Mouse (Mus musculus): ENCODE measurements around the gene Olfr1347. TPM values are rescaled to one million over a fixed set of nuclear protein-coding genes. Genes with fewer than 3 reads are reported as not detected.

Olfr1347 gene
- total and polyA plus RNA-seq, 2 experiments from 2014 or later: not detected

- no peak for ATAC-seq
- DNase-seq (ENCODE audit: low spot score): no peak
- Histone ChIP-seq H3K4me3 (ENCODE audit: low read length) (no peak within 1 kb of the TSS), H3K4me1 (ENCODE audit: insufficient read depth, low read length) (no peaks in the 10 kb centered on the region), H3K4me2 (ENCODE audit: low read depth, low read length) (no peak within 1 kb of the TSS), H3K27me3 (ENCODE audit: insufficient read depth, low read length) (no peaks in the 10 kb centered on the region), H3K9ac (replicated peaks; ENCODE audit: low read length) (no peak within 1 kb of the TSS), H3K36me3 (ENCODE audit: insufficient read depth, low read length) (no peaks in the 10 kb centered on the region), H3K27ac (no peak within 1 kb of the TSS), H3K9me3 (ENCODE audit: low read length) (no peaks in the 10 kb centered on the region)
- TF ChIP-seq CTCF (IDR thresholded peaks at IDR 0.05; ENCODE audit: low read depth): no peak
These were observed 32.6 kb downstream of the Olfr1347 start, which contains the start of gene Olfr1346 for GRCm38 (mm10) chr7:6466951-6467350. Olfr1346 (plus strand) TSS chr7:6467101.

- no peaks in the 10 kb centered on the region for H3K4me1 ChIP-seq (ENCODE audit: insufficient read depth, low read length)
- WGBS: 40% methylated on average over 3 of the region's 3 CpGs
- no peak overlapping the region for H3K9ac ChIP-seq (replicated peaks; ENCODE audit: low read length)
- no peaks in the 10 kb centered on the region for H3K9me3 ChIP-seq (ENCODE audit: low read length)
- DNase-seq (ENCODE audit: low spot score) (no peak), ATAC-seq (no peak)
- H3K27me3 ChIP-seq (ENCODE audit: insufficient read depth, low read length): no peaks in the 10 kb centered on the region
- TF ChIP-seq CTCF (IDR thresholded peaks at IDR 0.05; ENCODE audit: low read depth): no peak
- H3K4me3 ChIP-seq (ENCODE audit: low read length): no peak overlapping the region
- H3K27ac ChIP-seq: no peak overlapping the region
- no peak overlapping the region for H3K4me2 ChIP-seq (ENCODE audit: low read depth, low read length)
- H3K36me3 ChIP-seq (ENCODE audit: insufficient read depth, low read length): no peaks in the 10 kb centered on the region
These were observed 43.2 kb downstream of the Olfr1347 start for GRCm38 (mm10) chr7:6456399-6456798.

- H3K4me1 ChIP-seq (ENCODE audit: insufficient read depth, low read length): no peaks in the 10 kb centered on the region
- no peak for TF ChIP-seq CTCF (IDR thresholded peaks at IDR 0.05; ENCODE audit: low read depth)
- no peak within 1 kb of the TSS for H3K27ac ChIP-seq
- H3K9me3 ChIP-seq (ENCODE audit: low read length): no peaks in the 10 kb centered on the region
- no peaks in the 10 kb centered on the region for H3K36me3 ChIP-seq (ENCODE audit: insufficient read depth, low read length)
- DNase-seq (ENCODE audit: low spot score) (no peak), ATAC-seq (no peak)
- no peak within 1 kb of the TSS for H3K4me2 ChIP-seq (ENCODE audit: low read depth, low read length)
- no peak within 1 kb of the TSS for H3K4me3 ChIP-seq (ENCODE audit: low read length)
- no peak within 1 kb of the TSS for H3K9ac ChIP-seq (replicated peaks; ENCODE audit: low read length)
- no peaks in the 10 kb centered on the region for H3K27me3 ChIP-seq (ENCODE audit: insufficient read depth, low read length)
These were observed 43.7 kb downstream of the Olfr1347 start, which contains the start of gene Olfr1336 for GRCm38 (mm10) chr7:6455868-6456267. Olfr1336 (plus strand) TSS chr7:6456168.

GRCm38 (mm10) chr7:6447771-6448170 is 51.8 kb downstream of the Olfr1347 start:
- no peak for ATAC-seq
- Histone ChIP-seq H3K4me2 (ENCODE audit: low read depth, low read length) (no peak overlapping the region), H3K9ac (replicated peaks; ENCODE audit: low read length) (no peak overlapping the region), H3K9me3 (ENCODE audit: low read length) (no peaks in the 10 kb centered on the region), H3K36me3 (ENCODE audit: insufficient read depth, low read length) (no peaks in the 10 kb centered on the region), H3K27ac (no peak overlapping the region), H3K4me3 (ENCODE audit: low read length) (no peak overlapping the region), H3K27me3 (ENCODE audit: insufficient read depth, low read length) (no peaks in the 10 kb centered on the region), H3K4me1 (ENCODE audit: insufficient read depth, low read length) (no peaks in the 10 kb centered on the region)
- 82% methylated on average over 5 of the region's 5 CpGs for WGBS
- TF ChIP-seq CTCF (IDR thresholded peaks at IDR 0.05; ENCODE audit: low read depth): no peak
- DNase-seq (ENCODE audit: low spot score): no peak

- 33% methylated on average over 2 of the region's 2 CpGs for WGBS
These were observed 58.4 kb downstream of the Olfr1347 start for GRCm38 (mm10) chr7:6441173-6441572.

GRCm38 (mm10) chr7:6438388-6438787 is 61.2 kb downstream of the Olfr1347 start, which contains the start of gene Olfr1344:
Olfr1344 (plus strand) TSS chr7:6438688.
- ATAC-seq (no peak), DNase-seq (ENCODE audit: low spot score) (no peak)
- H3K4me3 ChIP-seq (ENCODE audit: low read length): no peak within 1 kb of the TSS
- H3K9ac ChIP-seq (replicated peaks; ENCODE audit: low read length): no peak within 1 kb of the TSS
- H3K4me2 ChIP-seq (ENCODE audit: low read depth, low read length): no peak within 1 kb of the TSS
- H3K9me3 ChIP-seq (ENCODE audit: low read length): no peaks in the 10 kb centered on the region
- no peak for TF ChIP-seq CTCF (IDR thresholded peaks at IDR 0.05; ENCODE audit: low read depth)
- H3K36me3 ChIP-seq (ENCODE audit: insufficient read depth, low read length): no peaks in the 10 kb centered on the region
- WGBS: 79% methylated on average over 3 of the region's 3 CpGs
- H3K27ac ChIP-seq: no peak within 1 kb of the TSS
- H3K27me3 ChIP-seq (ENCODE audit: insufficient read depth, low read length): no peaks in the 10 kb centered on the region
- no peaks in the 10 kb centered on the region for H3K4me1 ChIP-seq (ENCODE audit: insufficient read depth, low read length)

More at GRCm38 (mm10) chr7:6441173-6441572, 58.4 kb downstream of the Olfr1347 start:
- H3K9ac ChIP-seq (replicated peaks; ENCODE audit: low read length): no peak overlapping the region
- H3K27me3 ChIP-seq (ENCODE audit: insufficient read depth, low read length): no peaks in the 10 kb centered on the region
- no peak overlapping the region for H3K27ac ChIP-seq
- no peaks in the 10 kb centered on the region for H3K4me1 ChIP-seq (ENCODE audit: insufficient read depth, low read length)
- H3K9me3 ChIP-seq (ENCODE audit: low read length): no peaks in the 10 kb centered on the region
- H3K4me2 ChIP-seq (ENCODE audit: low read depth, low read length): no peak overlapping the region
- no peak overlapping the region for H3K4me3 ChIP-seq (ENCODE audit: low read length)
- no peaks in the 10 kb centered on the region for H3K36me3 ChIP-seq (ENCODE audit: insufficient read depth, low read length)
- no peak for TF ChIP-seq CTCF (IDR thresholded peaks at IDR 0.05; ENCODE audit: low read depth)
- ATAC-seq (no peak), DNase-seq (ENCODE audit: low spot score) (no peak)

Other genes starting within 250 kb of the Olfr1347 start
- not detected in 2 replicates for gene Epp13, start 247.0 kb downstream of the Olfr1347 start, total RNA-seq (2014; rRNA removed)
- gene Epp13, start 247.0 kb downstream of the Olfr1347 start, polyA plus RNA-seq (2015; fragmentation: Nextera tagmentation; extraction: Ambion mirVana): 0.59 and 0.62 TPM in 2 replicates
- 3.2 and 4.2 TPM in 2 replicates for gene Zfp667, start 213.2 kb downstream of the Olfr1347 start, total RNA-seq (2014; rRNA removed)
- 12.0 and 15.3 TPM in 2 replicates for gene Zfp667, start 213.2 kb downstream of the Olfr1347 start, polyA plus RNA-seq (2015; fragmentation: Nextera tagmentation; extraction: Ambion mirVana)
- gene Zfp583, start 168.5 kb downstream of the Olfr1347 start, total RNA-seq (2014; rRNA removed): 5.8 and 9.5 TPM in 2 replicates
- 15.0 and 17.6 TPM in 2 replicates for gene Zfp583, start 168.5 kb downstream of the Olfr1347 start, polyA plus RNA-seq (2015; fragmentation: Nextera tagmentation; extraction: Ambion mirVana)
- gene Gm3854, start 156.0 kb downstream of the Olfr1347 start, total RNA-seq (2014; rRNA removed): 2.7 and 3.1 TPM in 2 replicates
- 4.6 and 5.0 TPM in 2 replicates for gene Gm3854, start 156.0 kb downstream of the Olfr1347 start, polyA plus RNA-seq (2015; fragmentation: Nextera tagmentation; extraction: Ambion mirVana)
- gene Zfp78, start 136.5 kb downstream of the Olfr1347 start, total RNA-seq (2014; rRNA removed): 1.3 and 2.6 TPM in 2 replicates
- 1.8 and 2.8 TPM in 2 replicates for gene Zfp78, start 136.5 kb downstream of the Olfr1347 start, polyA plus RNA-seq (2015; fragmentation: Nextera tagmentation; extraction: Ambion mirVana)
- 6.2 and 11.2 TPM in 2 replicates for gene Zfp28, start 116.5 kb downstream of the Olfr1347 start, total RNA-seq (2014; rRNA removed)
- gene Zfp28, start 116.5 kb downstream of the Olfr1347 start, polyA plus RNA-seq (2015; fragmentation: Nextera tagmentation; extraction: Ambion mirVana): 18.1 and 18.2 TPM in 2 replicates
- gene Smim17, start 101.0 kb downstream of the Olfr1347 start, total RNA-seq (2014; rRNA removed): 16.9 and 18.2 TPM in 2 replicates
- gene Smim17, start 101.0 kb downstream of the Olfr1347 start, polyA plus RNA-seq (2015; fragmentation: Nextera tagmentation; extraction: Ambion mirVana): 6.2 and 7.7 TPM in 2 replicates
- 0.26 TPM in 1 of 2 replicates, not detected in the other for gene Gm20715, start 89.5 kb downstream of the Olfr1347 start, total RNA-seq (2014; rRNA removed)
- 0.04 TPM in 1 of 2 replicates, not detected in the other for gene Gm20715, start 89.5 kb downstream of the Olfr1347 start, polyA plus RNA-seq (2015; fragmentation: Nextera tagmentation; extraction: Ambion mirVana)
- gene Olfr1344, start 61.1 kb downstream of the Olfr1347 start, total RNA-seq (2014; rRNA removed): 2.4 and 4.8 TPM in 2 replicates
- 0.23 and 0.32 TPM in 2 replicates for gene Olfr1344, start 61.1 kb downstream of the Olfr1347 start, polyA plus RNA-seq (2015; fragmentation: Nextera tagmentation; extraction: Ambion mirVana)
- not detected in 2 replicates for gene Olfr1336, start 43.6 kb downstream of the Olfr1347 start, total RNA-seq (2014; rRNA removed)
- not detected in 2 replicates for gene Olfr1336, start 43.6 kb downstream of the Olfr1347 start, polyA plus RNA-seq (2015; fragmentation: Nextera tagmentation; extraction: Ambion mirVana)
- not detected in 2 replicates for gene Olfr1346, start 32.7 kb downstream of the Olfr1347 start, total RNA-seq (2014; rRNA removed)
- gene Olfr1346, start 32.7 kb downstream of the Olfr1347 start, polyA plus RNA-seq (2015; fragmentation: Nextera tagmentation; extraction: Ambion mirVana): not detected in 2 replicates
- gene Olfr5, start 12.8 kb downstream of the Olfr1347 start, total RNA-seq (2014; rRNA removed): not detected in 2 replicates
- not detected in 2 replicates for gene Olfr5, start 12.8 kb downstream of the Olfr1347 start, polyA plus RNA-seq (2015; fragmentation: Nextera tagmentation; extraction: Ambion mirVana)
- gene Olfr1348, start 9.0 kb upstream of the Olfr1347 start, total RNA-seq (2014; rRNA removed): not detected in 2 replicates
- not detected in 2 replicates for gene Olfr1348, start 9.0 kb upstream of the Olfr1347 start, polyA plus RNA-seq (2015; fragmentation: Nextera tagmentation; extraction: Ambion mirVana)
- gene Olfr1349, start 23.2 kb upstream of the Olfr1347 start, total RNA-seq (2014; rRNA removed): 0.18 TPM in 1 of 2 replicates, not detected in the other
- 0.08 TPM in 1 of 2 replicates, not detected in the other for gene Olfr1349, start 23.2 kb upstream of the Olfr1347 start, polyA plus RNA-seq (2015; fragmentation: Nextera tagmentation; extraction: Ambion mirVana)
- not detected in 2 replicates for gene Olfr1350, start 65.1 kb upstream of the Olfr1347 start, total RNA-seq (2014; rRNA removed)
- gene Olfr1350, start 65.1 kb upstream of the Olfr1347 start, polyA plus RNA-seq (2015; fragmentation: Nextera tagmentation; extraction: Ambion mirVana): not detected in 2 replicates
- 26.2 and 30.8 TPM in 2 replicates for gene Zim1, start 196.7 kb upstream of the Olfr1347 start, total RNA-seq (2014; rRNA removed)
- gene Zim1, start 196.7 kb upstream of the Olfr1347 start, polyA plus RNA-seq (2015; fragmentation: Nextera tagmentation; extraction: Ambion mirVana): 4.2 and 6.3 TPM in 2 replicates
- gene Peg3, start 230.7 kb upstream of the Olfr1347 start, total RNA-seq (2014; rRNA removed): 122 and 132 TPM in 2 replicates
- gene Peg3, start 230.7 kb upstream of the Olfr1347 start, polyA plus RNA-seq (2015; fragmentation: Nextera tagmentation; extraction: Ambion mirVana): 67.6 and 75.5 TPM in 2 replicates
- gene Usp29, start 230.8 kb upstream of the Olfr1347 start, total RNA-seq (2014; rRNA removed): 67.4 and 69.2 TPM in 2 replicates
- 30.4 and 32.1 TPM in 2 replicates for gene Usp29, start 230.8 kb upstream of the Olfr1347 start, polyA plus RNA-seq (2015; fragmentation: Nextera tagmentation; extraction: Ambion mirVana)